Mouse (Mus musculus): ENCODE measurements around the gene Map2k7. TPM values are rescaled to one million over a fixed set of nuclear protein-coding genes. Genes with fewer than 3 reads are reported as not detected.

The Map2k7 gene
- total RNA-seq, 2 experiments from 2014 or later, result 80.8 to 82.5 TPM

Other genes starting within 250 kb of the Map2k7 start
- under 1 TPM; 0.35 to 0.53 TPM for gene Cd209f, start 132.9 kb upstream of the Map2k7 start, total RNA-seq (2021)
- gene Cd209g, start 104.6 kb upstream of the Map2k7 start, total RNA-seq (2021), result not detected
- 100 to 1,000 TPM; 111 to 115 TPM for gene Evi5l, start 72.2 kb upstream of the Map2k7 start, total RNA-seq (2021)
- 10 to 100 TPM; 42.8 to 47.5 TPM for gene Prr36, start 21.3 kb upstream of the Map2k7 start, total RNA-seq (2021)
- gene Lrrc8e, start 11.9 kb upstream of the Map2k7 start, total RNA-seq (2021), result not detected
- not detected for gene Gm49320, start 125 bp downstream of the Map2k7 start, total RNA-seq (2021)
- gene Tgfbr3l, start 9.5 kb downstream of the Map2k7 start, total RNA-seq (2021), result 1 to 10 TPM; 5.6 to 9.0 TPM
- 10 to 100 TPM; 28.8 to 31.1 TPM for gene Snapc2, start 14.3 kb downstream of the Map2k7 start, total RNA-seq (2021)
- 100 to 1,000 TPM; 590 to 595 TPM for gene Ctxn1, start 20.5 kb downstream of the Map2k7 start, total RNA-seq (2021)
- 10 to 100 TPM; 59.4 to 65.0 TPM for gene Timm44, start 37.2 kb downstream of the Map2k7 start, total RNA-seq (2021)
- gene Ccl25, start 86.5 kb downstream of the Map2k7 start, total RNA-seq (2021), result 10 to 100 TPM; 20.9 to 26.6 TPM
- 10 to 100 TPM; 72.2 to 72.5 TPM for gene Elavl1, start 86.7 kb downstream of the Map2k7 start, total RNA-seq (2021)